Mouse (Mus musculus): ENCODE measurements around the gene Ppp2r5c. TPM values are rescaled to one million over a fixed set of nuclear protein-coding genes. Genes with fewer than 3 reads are reported as not detected.
A peak's percentile ranks its signal among the peaks of the same experiment; 100 is the strongest.

Ppp2r5c gene
- total RNA-seq, 4 experiments from 2014 or later, result 106 to 141 (median 127) TPM

GRCm38 (mm10) chr12:110489946-110490701 lies 43.2 kb downstream of the Ppp2r5c start:
- no peak for DNase-seq

GRCm38 (mm10) chr12:110492436-110492835 lies 45.5 kb downstream of the Ppp2r5c start:
- no peak for DNase-seq

- DNase-seq, result no peak
These were observed 46.9 kb downstream of the Ppp2r5c start for GRCm38 (mm10) chr12:110493597-110494369.

GRCm38 (mm10) chr12:110494846-110495245 lies 47.9 kb downstream of the Ppp2r5c start:
- no peak for DNase-seq

GRCm38 (mm10) chr12:110495260-110495659 lies 48.3 kb downstream of the Ppp2r5c start:
- DNase-seq, result no peak

- DNase-seq, result no peak
These were observed 49.1 kb downstream of the Ppp2r5c start for GRCm38 (mm10) chr12:110496016-110496415.

GRCm38 (mm10) chr12:110497013-110497412 lies 50.1 kb downstream of the Ppp2r5c start:
- no peak for DNase-seq

GRCm38 (mm10) chr12:110497485-110497884 lies 50.6 kb downstream of the Ppp2r5c start:
- peak; percentile 64 for DNase-seq

- DNase-seq, result no peak
These were observed 51.6 kb downstream of the Ppp2r5c start for GRCm38 (mm10) chr12:110498283-110499224.

- DNase-seq, result no peak
These were observed 52.5 kb downstream of the Ppp2r5c start for GRCm38 (mm10) chr12:110499225-110499992.

GRCm38 (mm10) chr12:110500095-110500494 lies 53.2 kb downstream of the Ppp2r5c start:
- DNase-seq, result no peak

- DNase-seq, result no peak
These were observed 56.7 kb downstream of the Ppp2r5c start for GRCm38 (mm10) chr12:110503406-110504144.

- no peak for DNase-seq
These were observed 57.2 kb downstream of the Ppp2r5c start for GRCm38 (mm10) chr12:110504145-110504490.

- no peak for DNase-seq
These were observed 57.9 kb downstream of the Ppp2r5c start for GRCm38 (mm10) chr12:110504793-110505192.

GRCm38 (mm10) chr12:110506046-110506445 lies 59.1 kb downstream of the Ppp2r5c start:
- DNase-seq, result no peak

GRCm38 (mm10) chr12:110507714-110508297 lies 60.9 kb downstream of the Ppp2r5c start:
- DNase-seq, result no peak

GRCm38 (mm10) chr12:110508680-110509079 lies 61.8 kb downstream of the Ppp2r5c start:
- DNase-seq, result no peak

- peak; percentile 68 for DNase-seq
These were observed 63.4 kb downstream of the Ppp2r5c start for GRCm38 (mm10) chr12:110510171-110510871.

GRCm38 (mm10) chr12:110511201-110511600 lies 64.3 kb downstream of the Ppp2r5c start:
- DNase-seq, result no peak

- DNase-seq, result no peak
These were observed 65.0 kb downstream of the Ppp2r5c start for GRCm38 (mm10) chr12:110511856-110512433.
